Mouse (Mus musculus) ES-E14 (cell line): ENCODE measurements around the gene Amt. TPM values are rescaled to one million over a fixed set of nuclear protein-coding genes. Genes with fewer than 3 reads are reported as not detected.
"Not testable (repeated sequence)": the region's sequence is repeated elsewhere in the genome, so short reads cannot be mapped to it uniquely, and the experiment has no call there.

Experiments used
- DNase-seq: peaks from one replicate; pipeline ENCODE4 v3.0.0-alpha.2; 2013; ENCODE audit warnings: low read depth, low spot score
- H3K27ac ChIP-seq: 2 replicates; pipeline ENCODE4 v1.5.1; 2012; ENCODE audit warnings: low read depth, mild to moderate bottlenecking, low read length, moderate library complexity, mixed read lengths; ENCODE audit not compliant: poor library complexity, insufficient read depth, severe bottlenecking
- H3K36me3 ChIP-seq: 2 replicates; pipeline ENCODE4 v1.6.1; 2012; ENCODE audit warnings: mild to moderate bottlenecking, low read length, moderate library complexity, mixed read lengths; ENCODE audit not compliant: control insufficient read depth, poor library complexity, insufficient read depth, severe bottlenecking
- H3K4me1 ChIP-seq, 2 experiments: fragments of 150-350 bp in 1 of 2; sonication (generic) in 1 of 2; 2 replicates each; pipeline ENCODE4 v1.6.1; 2012; ENCODE audit warnings: low read length in 2 of 2, mild to moderate bottlenecking in 1 of 2, mixed read lengths in 1 of 2; ENCODE audit not compliant: control insufficient read depth in 2 of 2, insufficient read depth in 2 of 2, poor library complexity in 1 of 2
- H3K4me3 ChIP-seq, 2 experiments: fragments of 150-350 bp in 1 of 2; sonication (generic) in 1 of 2; 2 replicates each; pipeline ENCODE4 v1.5.1; 2012; ENCODE audit warnings: low read length in 2 of 2, low read depth in 1 of 2, mild to moderate bottlenecking in 1 of 2, mixed read lengths in 1 of 2; ENCODE audit not compliant: insufficient read depth in 1 of 2, poor library complexity in 1 of 2, severe bottlenecking in 1 of 2
- H3K9ac ChIP-seq: 2 replicates; pipeline ENCODE4 v1.6.1; 2012; ENCODE audit warnings: low read depth, mild to moderate bottlenecking, low read length, mixed read lengths; ENCODE audit not compliant: poor library complexity, insufficient read depth, severe bottlenecking
- H3K9me3 ChIP-seq: fragments of 150-350 bp; sonication (generic); 2 replicates; pipeline ENCODE4 v1.6.1; 2012; ENCODE audit warnings: low read depth, mild to moderate bottlenecking, low read length; ENCODE audit not compliant: control insufficient read depth, insufficient read depth
- CHD2 ChIP-seq: IDR thresholded peaks from 2 replicates; pipeline ENCODE4 v1.6.1; 2014; ENCODE audit warnings: mild to moderate bottlenecking, low read depth, low read length, inconsistent platforms
- HCFC1 ChIP-seq: IDR thresholded peaks from 2 replicates; pipeline ENCODE4 v1.6.1; 2012; ENCODE audit warnings: low read length, inconsistent platforms, borderline replicate concordance; ENCODE audit not compliant: insufficient read depth
- MAFK ChIP-seq: IDR thresholded peaks from 2 replicates; pipeline ENCODE4 v1.6.1; 2014; ENCODE audit warnings: mild to moderate bottlenecking, low read depth, low read length, inconsistent platforms; ENCODE audit not compliant: insufficient read depth
- ZC3H11A ChIP-seq: IDR thresholded peaks from 2 replicates; pipeline ENCODE4 v1.6.1; 2012; ENCODE audit warnings: low read depth, mild to moderate bottlenecking, inconsistent platforms, low read length, borderline replicate concordance
- ZNF384 ChIP-seq: IDR thresholded peaks from 2 replicates; pipeline ENCODE4 v1.6.1; 2012; ENCODE audit warnings: low read depth, low read length, inconsistent platforms
- in situ Hi-C, 2 experiments: fragments of 600-800 bp; cut with MboI; formaldehyde crosslinking; loops; one replicate each; pipeline ENCODE4 v1.15.1; 2025; ENCODE audit warnings: low sequenced_read_pairs in 2 of 2, inconsistent platforms in 1 of 2; ENCODE audit not compliant: unreplicated experiment in 2 of 2
- total RNA-seq: library from RNA; depleted of rRNA; stranded (reverse); fragments of 300-350 nt; gene quantifications from 2 replicates; pipeline ENCODE4 v1.2.3, GENCODE M21; 2012

Amt gene
- total RNA-seq, 1 experiment: 63.9 TPM

DNA sequence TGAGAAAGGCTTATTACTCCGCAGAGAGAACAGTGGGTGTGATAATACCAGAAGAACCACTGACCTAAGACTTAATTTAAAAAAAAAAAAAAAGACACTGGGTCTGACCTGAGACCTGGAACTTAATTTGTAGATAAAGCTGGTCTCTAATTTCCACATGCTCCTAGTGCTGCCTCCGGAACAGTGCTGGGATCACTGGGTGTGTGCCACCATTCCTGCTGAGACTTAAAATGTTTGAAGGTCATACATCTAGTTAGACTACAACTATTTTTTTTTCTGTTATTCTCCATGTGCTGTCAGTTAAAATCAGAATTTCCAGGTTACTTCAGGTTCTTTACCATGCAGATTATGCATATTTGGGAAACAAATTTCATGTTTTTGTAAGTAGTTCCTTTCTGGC is 11.5 kb downstream of the Amt start:
- Histone ChIP-seq H3K9ac (peak overlapping the region; percentile 23; the same call in 1 of the 2 replicates), H3K9me3 (no peaks in the 10 kb centered on the region), H3K36me3 (peaks cover 3% of the 10 kb centered on the region; the same call in 1 of the 2 replicates), H3K4me1 (peaks cover 0 to 9% of the 10 kb centered on the region in 2 experiments), H3K4me3 (peak overlapping the region; percentile 58 to 98; a peak in 3 of 4 replicates), H3K27ac (peak overlapping the region; percentile 24; the same call in 1 of the 2 replicates)
- in situ Hi-C loops: no loop called here
- TF ChIP-seq CHD2 (no peak), ZC3H11A (no peak), ZNF384 (no peak), HCFC1 (no peak), MAFK (no peak)
- DNase-seq: no peak

DNA sequence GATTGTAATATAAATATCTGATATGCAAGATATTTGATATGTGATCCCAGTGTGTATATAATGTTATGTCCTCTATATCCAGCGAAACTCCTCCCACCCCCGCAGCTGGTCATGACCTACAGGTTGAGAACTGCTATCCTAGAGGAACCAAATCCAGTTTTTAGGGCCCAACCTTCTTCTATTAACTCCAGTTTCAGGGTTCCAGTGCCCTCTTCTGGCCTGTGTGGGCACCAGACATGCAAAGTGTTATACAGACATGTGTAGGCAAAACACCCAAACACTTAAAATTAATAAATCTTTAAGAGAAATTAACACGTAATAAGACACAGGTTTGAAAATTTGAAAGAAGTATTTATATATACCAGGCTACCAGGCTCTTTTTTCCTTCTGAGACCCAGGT is 20.9 kb downstream of the Amt start:
- in situ Hi-C loops: no loop called here
- peaks cover 3 to 4% of the 10 kb centered on the region in 2 experiments; a peak in 2 of 4 replicates for H3K4me1 ChIP-seq
- H3K36me3 ChIP-seq: peaks cover 5% of the 10 kb centered on the region; the same call in 1 of the 2 replicates
- no peak for DNase-seq
- H3K9ac ChIP-seq: no peak overlapping the region
- TF ChIP-seq CHD2: no peak
- no peak for TF ChIP-seq MAFK
- TF ChIP-seq ZNF384: no peak
- no peak for TF ChIP-seq ZC3H11A
- TF ChIP-seq HCFC1: no peak
- H3K4me3 ChIP-seq: no peak overlapping the region
- no peaks in the 10 kb centered on the region for H3K9me3 ChIP-seq
- no peak overlapping the region for H3K27ac ChIP-seq

DNA sequence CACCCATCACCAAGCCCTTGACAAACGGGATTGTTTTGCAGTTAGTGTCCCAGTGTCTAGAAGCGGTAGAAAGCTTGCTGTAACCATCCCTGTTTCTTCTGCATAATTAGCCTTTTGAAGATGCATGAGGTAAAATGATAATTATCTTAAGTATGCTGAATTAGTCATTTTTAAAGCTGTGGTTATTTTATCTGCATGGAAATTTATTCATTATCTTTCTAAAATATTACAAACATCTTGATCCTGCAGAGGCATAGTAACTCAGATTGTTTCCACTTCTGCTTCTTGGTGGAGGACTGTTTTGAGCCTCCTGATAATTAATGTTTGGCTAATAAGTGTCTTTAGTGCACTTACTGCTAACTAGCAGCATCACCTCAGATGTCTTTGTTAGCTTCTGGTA is 21.8 kb downstream of the Amt start:
- no peak overlapping the region for H3K27ac ChIP-seq

DNA sequence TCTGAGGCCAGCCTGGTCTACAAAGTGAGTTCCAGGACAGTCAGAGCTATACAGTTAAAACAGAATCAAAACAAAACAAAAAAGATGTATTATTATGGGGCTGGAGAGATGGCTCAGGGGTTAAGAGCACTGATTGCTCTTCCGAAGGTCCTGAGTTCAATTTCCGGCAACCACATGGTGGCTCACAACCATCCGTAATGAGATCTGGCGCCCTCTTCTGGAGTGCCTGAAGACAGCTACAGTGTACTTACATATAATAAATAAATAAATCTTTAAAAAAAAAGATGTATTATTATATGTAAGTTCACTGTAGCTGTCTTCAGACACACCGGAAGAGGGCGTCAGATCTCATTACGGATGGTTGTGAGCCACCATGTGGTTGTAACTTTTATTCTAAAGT is 25.4 kb downstream of the Amt start:
- H3K4me1 ChIP-seq, H3K9ac ChIP-seq, DNase-seq, H3K36me3 ChIP-seq, H3K4me3 ChIP-seq, H3K27ac ChIP-seq, H3K9me3 ChIP-seq, in situ Hi-C loops: not testable (repeated sequence)

More for the DNA sequence above, 21.8 kb downstream of the Amt start:
- no peak overlapping the region for H3K9ac ChIP-seq
- in situ Hi-C loops: no loop called here
- TF ChIP-seq HCFC1 (no peak), CHD2 (no peak)
- H3K4me1 ChIP-seq: peaks cover 3 to 4% of the 10 kb centered on the region in 2 experiments; a peak in 2 of 4 replicates
- peaks cover 5% of the 10 kb centered on the region; the same call in 1 of the 2 replicates for H3K36me3 ChIP-seq
- no peaks in the 10 kb centered on the region for H3K9me3 ChIP-seq
- DNase-seq: no peak
- H3K4me3 ChIP-seq: no peak overlapping the region

DNA sequence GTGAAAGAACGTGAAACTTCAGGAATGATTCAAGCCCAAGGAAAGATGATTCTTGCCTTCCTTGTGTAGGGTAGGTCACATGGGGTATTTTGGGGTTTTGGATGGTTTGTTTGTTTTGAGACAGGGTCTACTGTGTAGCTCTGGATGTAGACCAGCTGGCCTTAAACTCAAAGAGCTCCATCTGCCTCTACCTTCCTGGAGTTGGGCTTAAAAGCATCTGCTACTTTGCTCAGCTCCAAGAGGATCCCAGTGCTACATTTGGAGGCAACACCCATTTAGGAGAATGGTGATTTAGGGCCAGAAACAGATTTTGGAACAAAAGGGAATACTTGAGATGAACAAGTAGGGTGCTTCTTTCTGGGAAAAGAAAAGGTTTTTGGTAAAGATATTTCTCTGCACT is 28.1 kb downstream of the Amt start:
- TF ChIP-seq CHD2: no peak
- TF ChIP-seq ZC3H11A: no peak
- no peak for TF ChIP-seq HCFC1
- no peak for TF ChIP-seq ZNF384
- no peak for TF ChIP-seq MAFK
- no peak overlapping the region for H3K4me3 ChIP-seq
- H3K9ac ChIP-seq: no peak overlapping the region
- no peak overlapping the region for H3K27ac ChIP-seq
- no peaks in the 10 kb centered on the region for H3K9me3 ChIP-seq
- H3K36me3 ChIP-seq: peaks cover 12% of the 10 kb centered on the region
- DNase-seq: no peak
- peaks cover 0 to 3% of the 10 kb centered on the region in 2 experiments; a peak in 1 of 4 replicates for H3K4me1 ChIP-seq
- in situ Hi-C loops: no loop called here
